Mouse (Mus musculus) liver, postnatal 0 days (tissue): ENCODE data around the gene Rlf.

Experiments used
- CTCF ChIP-seq: sonication (generic); IDR thresholded peaks from 2 replicates; pipeline ENCODE4 v1.5.1; 2016; ENCODE audit warnings: antibody characterized with exemption, low read depth
- EP300 ChIP-seq: IDR thresholded peaks from 2 replicates; pipeline ENCODE4 v1.6.1; 2016; ENCODE audit warnings: antibody characterized with exemption, low read depth, mild to moderate bottlenecking

- TF ChIP-seq CTCF: no peak
- no peak for TF ChIP-seq EP300
Observed at GRCm38 (mm10) chr4:121196205-121196604, 18.7 kb downstream of the Rlf start.
